8 mouse cellular contexts compared by ENCODE assay signal in the genomic region with DNA sequence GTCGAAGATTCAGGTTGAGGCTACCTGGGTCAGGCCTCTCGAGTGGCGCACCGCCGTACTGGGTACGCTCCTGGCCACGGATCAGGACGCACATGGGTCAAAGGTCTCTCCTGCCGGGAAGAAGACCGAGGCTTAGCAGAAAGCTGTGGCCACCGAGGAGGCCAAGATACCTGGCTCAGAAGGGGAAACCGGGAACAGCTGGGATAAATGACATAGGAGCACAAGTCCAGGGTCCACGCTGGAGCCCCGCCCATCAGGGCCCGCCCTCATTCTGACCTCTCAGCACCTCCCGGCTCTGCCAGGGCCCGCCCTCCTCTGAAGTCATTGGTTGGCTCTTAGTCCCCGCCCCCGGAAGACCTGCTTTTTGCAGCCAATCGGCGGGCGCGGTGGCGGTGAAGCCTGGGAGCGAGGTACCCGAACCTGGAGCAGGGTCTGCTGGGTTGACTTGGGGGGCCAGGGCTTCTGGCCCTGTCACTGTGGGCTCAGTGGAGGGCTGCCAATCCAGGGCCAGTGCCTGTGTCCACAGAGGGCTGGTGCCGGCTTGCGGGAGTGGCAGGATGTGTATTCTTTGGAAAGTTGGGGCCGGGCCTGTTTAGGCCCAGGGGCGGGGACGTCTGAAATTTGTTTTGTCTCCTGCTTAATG. TPM values are rescaled to one million over a fixed set of nuclear protein-coding genes. Genes with fewer than 3 reads are reported as not detected.
DNase-seq lines count a peak whose midpoint lies in the region; ATAC-seq and TF ChIP-seq lines count a peak whose summit lies in the region.

A gene (plus strand): TSS at position 325 of the 643 bp plus-strand sequence.

- no peak for TF ChIP-seq CTCF in lung, postnatal 0 days (IDR thresholded peaks at IDR 0.05)

- H3K36me3 ChIP-seq in hindbrain, embryonic 10.5 days, result peaks cover 18% of the 10 kb centered on the region
- 0 out of 2 replicates have a peak, but pooled peaks cover 4% of the 10 kb centered on the region for H3K36me3 ChIP-seq in lung, postnatal 0 days (ENCODE audit: insufficient read depth, low read length)

- peak within 1 kb of the TSS; percentile 63 for H3K9ac ChIP-seq in lung, postnatal 0 days (replicated peaks; ENCODE audit: low read depth)

- H3K4me3 ChIP-seq in hindbrain, embryonic 10.5 days, result peak within 1 kb of the TSS; percentile 81
- peak within 1 kb of the TSS; percentile 65 for H3K4me3 ChIP-seq in lung, postnatal 0 days (ENCODE audit: low read depth, low read length)

- H3K27me3 ChIP-seq in hindbrain, embryonic 10.5 days (ENCODE audit: insufficient read depth, poor library complexity, severe bottlenecking), result no peaks in the 10 kb centered on the region
- H3K27me3 ChIP-seq in lung, postnatal 0 days (replicated peaks; ENCODE audit: insufficient read depth, low read length), result no peaks in the 10 kb centered on the region

- WGBS in hindbrain, embryonic 10.5 days, result 5% methylated on average over 31 of the region's 31 CpGs
- 5% methylated on average over 31 of the region's 31 CpGs for WGBS in lung, postnatal 0 days

- ATAC-seq in frontal cortex, adult (ENCODE audit: low TSS enrichment), result peak; percentile 96
- peak; percentile 99 for ATAC-seq in lung, postnatal 0 days

- H3K4me1 ChIP-seq in hindbrain, embryonic 10.5 days (replicated peaks), result peaks cover 22% of the 10 kb centered on the region
- H3K4me1 ChIP-seq in lung, postnatal 0 days (ENCODE audit: insufficient read depth, low read depth, low read length), result no peaks in the 10 kb centered on the region

- DNase-seq in MN1 (ENCODE audit: low spot score), result peak; percentile 91
- DNase-seq in cerebellum, adult 9-10 months, result peak; percentile 97
- peak; percentile 95 for DNase-seq in hindbrain, embryonic 10.5 days (ENCODE audit: low spot score)
- peak; percentile 96 for DNase-seq in layer of hippocampus, adult 9-11 months
- DNase-seq in lung, postnatal 0 days (ENCODE audit: low spot score), result peak; percentile 98
- peak; percentile 95 for DNase-seq in ovary, postnatal 14 days (ENCODE audit: low spot score)
- DNase-seq in thymus, postnatal 14 days, result peak; percentile 97

- TF ChIP-seq EP300 in lung, postnatal 0 days (IDR thresholded peaks at IDR 0.05), result no peak

- no peaks in the 10 kb centered on the region for H3K9me3 ChIP-seq in hindbrain, embryonic 10.5 days
- H3K9me3 ChIP-seq in lung, postnatal 0 days (ENCODE audit: low read length), result no peaks in the 10 kb centered on the region

- peak within 1 kb of the TSS; percentile 71 for H3K4me2 ChIP-seq in lung, postnatal 0 days (replicated peaks; ENCODE audit: low read depth, low read length)

- peak within 1 kb of the TSS; percentile 88 for H3K27ac ChIP-seq in hindbrain, embryonic 10.5 days
- no peak within 1 kb of the TSS; the same call in 1 of the 2 replicates for H3K27ac ChIP-seq in lung, postnatal 0 days (ENCODE audit: low read length)

RNA-seq across cellular contexts. Expression of the gene that starts here (rescaled TPM):
- polyA plus RNA-seq in hindbrain, embryonic 10.5 days (2016; fragmentation: Nextera tagmentation; extraction: Ambion mirVana), result 14.7 and 18.7 TPM in 2 replicates
- 8.4 and 10.8 TPM in 2 replicates for polyA plus RNA-seq in lung, postnatal 0 days (2015; fragmentation: Nextera tagmentation; extraction: Ambion mirVana)
